Mouse (Mus musculus): ENCODE results near the gene Pde3a.

Pde3a gene

DNA sequence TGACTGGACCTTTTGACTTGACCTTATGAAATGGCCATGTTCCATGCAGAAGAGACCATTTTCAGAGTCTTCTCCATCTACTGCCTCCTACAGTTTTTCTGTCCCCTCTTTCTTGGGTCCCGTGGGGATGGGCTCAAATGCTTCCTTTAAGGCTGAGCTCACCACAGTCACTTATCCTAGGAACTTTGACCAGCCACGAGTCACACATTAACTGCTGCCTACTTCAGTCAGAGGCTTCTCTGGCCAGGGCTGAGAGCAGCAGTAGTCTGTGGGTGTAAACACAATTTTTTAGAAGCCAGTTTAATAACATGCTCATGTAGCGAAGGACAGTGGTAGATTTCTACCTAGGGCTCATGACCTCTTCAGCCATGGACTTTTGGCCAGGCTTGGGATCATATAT is 79.0 kb downstream of the Pde3a start:
- no peak for DNase-seq (ENCODE audit: low spot score)

DNA sequence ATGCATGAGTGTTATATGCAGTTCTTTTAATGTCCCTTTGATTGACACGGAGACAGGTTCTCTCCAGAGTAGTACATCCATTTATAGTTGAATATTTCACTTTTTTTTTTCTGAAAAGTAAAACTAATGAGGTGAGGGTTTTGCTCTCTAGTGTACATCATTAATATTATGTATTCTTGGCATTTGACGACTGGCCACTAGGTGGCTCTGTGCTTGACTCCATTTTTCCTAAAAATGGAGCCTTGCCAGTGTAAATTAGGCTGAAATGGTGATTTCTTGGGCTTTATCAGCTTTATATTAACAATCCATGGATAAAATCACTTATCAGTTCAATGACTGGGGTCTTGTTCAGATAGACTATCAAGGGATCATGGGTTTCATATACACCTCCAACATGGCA is 82.4 kb downstream of the Pde3a start:
- no peak for DNase-seq (ENCODE audit: low spot score)

DNA sequence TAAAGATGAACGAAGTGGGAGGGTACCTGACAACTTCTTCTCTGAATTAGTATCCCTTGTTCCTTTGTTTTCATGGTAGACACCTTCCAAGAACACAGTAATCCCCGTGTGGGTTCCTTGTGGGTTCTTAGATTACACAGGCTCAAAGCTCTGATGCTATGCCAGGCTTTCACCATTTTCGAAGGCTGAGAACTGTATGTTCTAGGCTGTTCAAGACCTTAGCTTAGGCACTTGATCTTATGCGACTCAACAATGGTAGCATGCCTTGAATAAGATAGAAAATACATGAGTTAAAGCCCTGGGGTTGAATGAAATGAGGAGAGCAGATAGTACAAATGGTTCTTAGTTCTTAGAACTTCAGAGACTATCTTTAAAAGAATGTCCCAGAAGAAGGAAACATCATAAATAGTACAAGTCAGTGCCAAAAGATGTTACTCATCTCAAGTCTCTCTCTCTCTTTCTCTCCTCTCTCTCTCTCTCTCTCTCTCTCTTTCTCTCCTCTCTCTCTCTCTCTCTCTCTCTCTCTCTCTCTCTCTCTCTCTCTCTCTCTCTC is 83.6 kb downstream of the Pde3a start:
- DNase-seq (ENCODE audit: low spot score) = no peak

DNA sequence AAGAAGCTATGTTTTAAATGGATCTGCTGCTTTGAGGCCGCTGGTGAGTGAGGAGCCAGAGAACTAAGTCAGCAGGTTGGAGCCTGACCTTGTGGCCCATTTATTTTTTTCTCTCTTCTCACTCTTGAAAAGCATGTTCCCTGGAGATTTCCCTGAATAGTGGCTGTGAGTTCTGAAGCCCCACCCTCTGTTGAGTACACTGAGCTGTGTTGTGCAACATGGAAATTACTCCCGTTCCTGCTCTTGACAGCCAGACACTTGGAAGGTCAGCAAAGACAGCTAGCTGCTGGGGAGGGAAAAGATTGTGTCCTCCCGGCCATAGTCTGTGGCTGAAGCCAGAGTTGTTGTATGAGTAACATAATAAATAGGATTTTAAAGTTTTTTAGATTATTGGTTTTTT is 84.2 kb downstream of the Pde3a start:
- DNase-seq (ENCODE audit: low spot score) = no peak

DNA sequence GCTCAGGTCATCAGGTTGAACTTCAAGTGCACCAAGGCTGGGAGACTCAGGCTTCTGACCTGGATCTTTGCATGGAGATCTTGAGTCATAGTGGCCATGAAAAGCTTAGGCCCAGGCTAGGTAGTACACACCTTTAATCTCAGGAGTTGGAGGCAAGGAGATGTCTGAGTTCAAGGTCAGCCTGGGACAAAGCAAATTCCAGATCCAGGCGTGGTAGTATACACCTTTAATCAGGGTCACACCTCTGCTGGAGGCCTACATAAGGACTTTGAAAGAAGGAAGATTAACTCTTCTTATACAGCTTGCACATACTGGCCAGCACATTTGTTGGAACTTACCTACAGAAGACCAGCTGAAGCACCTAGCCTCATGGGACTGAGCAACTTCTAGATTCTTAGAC is 86.8 kb downstream of the Pde3a start:
- DNase-seq (ENCODE audit: low spot score) = no peak

DNA sequence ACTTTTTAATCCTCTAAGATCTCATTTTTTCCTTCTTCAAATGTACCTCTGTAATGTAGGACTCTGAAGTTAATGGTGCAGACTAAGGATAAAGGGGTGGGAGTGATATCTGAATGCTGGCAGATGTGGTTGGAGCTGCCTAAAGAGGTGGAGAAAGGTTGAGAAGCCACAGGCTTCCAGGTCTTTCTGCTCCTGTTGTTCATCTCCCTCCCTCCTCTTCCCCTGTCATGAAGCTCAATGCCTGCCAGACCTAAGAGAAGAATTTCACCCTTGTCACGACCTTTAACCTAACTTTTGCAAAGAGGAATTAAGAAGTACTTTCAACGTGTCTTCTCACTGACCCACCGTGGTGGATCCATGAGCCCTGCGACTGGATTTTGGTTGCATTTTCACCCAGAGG is 87.4 kb downstream of the Pde3a start:
- no peak for DNase-seq (ENCODE audit: low spot score)

DNA sequence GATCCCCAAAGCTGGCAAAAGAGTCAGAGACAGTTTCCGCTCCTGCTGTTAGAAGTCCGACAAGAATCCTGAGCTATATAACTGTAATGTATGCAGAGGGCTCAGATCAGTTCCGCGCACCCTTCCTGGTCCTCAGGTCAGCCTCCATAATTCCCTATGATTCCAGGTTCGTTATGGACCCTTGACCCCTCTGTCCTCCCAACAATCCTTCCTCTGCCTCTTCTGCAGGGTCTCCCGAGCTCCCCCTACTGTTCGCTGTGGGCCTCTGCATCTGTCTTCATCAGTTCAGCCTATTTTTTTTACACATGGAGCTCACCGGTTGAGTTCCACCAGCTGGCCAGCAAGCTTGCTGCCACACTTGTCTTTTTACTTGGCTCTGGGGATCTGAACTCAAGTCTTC is 88.6 kb downstream of the Pde3a start:
- DNase-seq (ENCODE audit: low spot score) = no peak

DNA sequence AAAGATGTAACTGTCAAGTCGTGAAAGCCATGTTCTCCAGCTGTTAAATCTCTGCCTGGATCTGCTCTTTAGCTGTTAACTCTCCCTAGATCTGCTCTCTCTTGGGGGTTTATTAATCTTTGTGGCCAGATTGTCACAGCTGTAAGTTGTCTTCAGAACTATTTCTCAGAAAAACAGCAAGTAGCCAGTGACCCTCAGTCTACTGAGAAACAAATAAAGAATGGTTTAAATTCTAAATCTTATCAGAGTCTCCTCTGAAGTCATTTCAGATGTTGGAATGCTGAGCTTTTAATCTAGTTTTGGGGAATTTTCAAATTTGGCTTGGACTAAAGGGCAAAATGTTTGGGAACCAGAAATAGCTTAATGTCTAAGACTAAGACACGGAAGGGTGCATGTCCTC is 92.3 kb downstream of the Pde3a start:
- no peak for DNase-seq (ENCODE audit: low spot score)

DNA sequence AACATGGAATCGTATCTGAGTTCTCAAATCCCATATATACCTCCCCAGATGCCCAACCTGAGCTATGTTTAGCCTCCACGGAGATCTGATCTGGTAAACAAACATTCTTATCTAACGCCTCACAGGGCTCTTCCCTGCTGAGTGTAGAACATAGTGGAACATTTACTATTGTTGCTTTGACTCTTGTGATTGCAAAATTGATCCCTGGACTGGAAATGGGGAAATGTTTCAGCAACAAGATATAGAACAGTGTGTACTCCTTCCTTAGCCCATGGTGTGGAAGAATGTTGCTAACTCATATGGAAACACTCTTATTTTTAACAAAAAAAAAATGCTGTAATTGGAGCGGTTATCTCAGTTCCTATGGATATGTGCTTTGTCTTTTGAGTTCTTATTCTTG is 98.8 kb downstream of the Pde3a start:
- no peak for DNase-seq (ENCODE audit: low spot score)

DNA sequence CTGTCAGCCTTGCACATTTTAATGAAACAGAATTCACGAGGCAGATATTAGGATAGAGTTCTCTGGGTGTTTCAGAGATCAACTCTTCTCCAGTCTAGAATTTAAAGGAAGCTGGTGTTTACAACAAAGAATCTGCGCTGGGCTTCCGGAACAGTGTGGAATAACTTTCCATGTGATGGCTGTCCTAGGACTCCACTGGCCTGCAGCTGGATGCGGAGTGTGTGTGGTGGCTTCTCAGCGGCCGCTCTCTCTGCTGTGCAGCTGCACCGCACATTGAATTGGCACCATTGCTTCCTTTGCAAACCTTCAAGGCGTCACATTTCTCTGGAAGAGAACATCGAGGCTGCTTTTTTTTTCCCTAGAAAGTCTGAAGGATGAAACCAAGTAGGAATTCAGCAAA is 99.5 kb downstream of the Pde3a start:
- no peak for DNase-seq (ENCODE audit: low spot score)

DNA sequence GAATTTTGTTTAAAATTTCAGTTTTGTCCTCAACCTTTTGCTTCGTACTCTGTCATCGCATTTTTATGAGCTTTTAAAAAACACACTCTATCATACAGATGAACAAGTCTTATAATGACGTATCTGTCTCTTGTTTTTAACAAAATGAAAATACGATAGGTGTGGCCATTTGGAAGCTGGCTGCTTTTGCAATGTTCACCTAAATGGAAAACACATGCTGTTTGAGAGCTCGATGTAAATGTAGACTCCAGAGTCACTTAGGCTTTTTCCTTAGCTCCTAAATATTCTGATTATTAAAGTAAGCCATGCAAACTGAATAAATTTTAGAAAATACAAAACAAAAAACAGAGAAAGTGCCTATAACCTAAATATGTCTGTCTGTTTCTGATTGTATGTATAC is 101.2 kb downstream of the Pde3a start:
- no peak for DNase-seq (ENCODE audit: low spot score)

DNA sequence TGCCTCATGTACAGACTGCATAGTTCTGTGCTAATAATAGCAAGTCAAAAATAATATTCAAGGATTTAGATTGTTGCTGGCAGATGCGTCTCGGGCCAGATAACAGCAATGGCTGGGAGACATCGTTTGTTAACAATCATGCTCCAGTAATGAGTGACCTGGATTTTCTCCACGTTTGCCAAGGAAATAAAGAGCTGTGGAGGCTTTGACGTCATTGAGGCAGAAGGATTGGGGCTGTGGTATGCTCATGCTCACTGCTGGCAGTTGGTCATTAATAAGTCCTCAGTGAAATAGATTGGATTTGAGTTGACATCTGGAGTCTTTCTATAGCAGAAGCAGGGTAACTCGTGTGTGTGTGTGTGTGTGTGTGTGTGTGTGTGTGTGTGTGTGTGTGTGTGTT is 103.2 kb downstream of the Pde3a start:
- no peak for DNase-seq (ENCODE audit: low spot score)

DNA sequence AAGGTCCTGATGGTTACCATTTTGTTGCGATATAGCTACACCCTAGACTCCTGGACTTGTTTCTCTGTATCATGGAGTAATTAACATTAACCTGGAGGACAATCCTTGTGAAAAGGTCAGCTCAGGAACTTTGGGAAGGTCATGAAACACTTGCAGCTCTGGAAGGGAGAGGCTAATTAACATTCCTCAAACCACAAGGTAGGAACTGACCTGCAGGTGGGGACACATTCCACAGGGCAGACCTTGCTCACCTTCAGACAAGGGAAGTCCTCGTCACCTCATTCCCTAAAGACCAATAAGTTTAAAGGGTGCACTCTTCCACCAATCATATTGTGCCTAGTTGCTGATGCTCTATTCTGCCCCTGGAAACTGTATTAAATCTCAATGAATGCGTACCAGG is 114.6 kb downstream of the Pde3a start:
- DNase-seq (ENCODE audit: low spot score) = no peak

DNA sequence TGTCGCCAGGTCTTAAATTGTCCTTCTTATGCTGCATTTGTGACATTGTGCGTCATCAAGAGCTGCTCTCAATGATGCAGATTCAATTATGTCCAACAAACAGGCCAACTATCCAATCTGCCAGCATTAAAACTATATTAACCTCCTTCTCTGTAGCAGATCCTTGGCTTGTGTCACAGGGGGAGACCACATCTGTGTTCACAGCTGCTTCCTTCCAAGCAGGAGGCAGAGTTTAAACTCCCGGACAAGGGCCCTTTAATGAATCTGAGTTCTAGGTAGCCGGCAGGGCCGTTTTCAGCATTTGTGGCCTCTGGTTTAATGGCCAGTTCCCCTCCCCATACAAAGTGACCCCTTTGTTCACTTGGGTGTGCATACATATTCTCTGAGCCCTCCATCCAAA is 118.0 kb downstream of the Pde3a start:
- no peak for DNase-seq (ENCODE audit: low spot score)

DNA sequence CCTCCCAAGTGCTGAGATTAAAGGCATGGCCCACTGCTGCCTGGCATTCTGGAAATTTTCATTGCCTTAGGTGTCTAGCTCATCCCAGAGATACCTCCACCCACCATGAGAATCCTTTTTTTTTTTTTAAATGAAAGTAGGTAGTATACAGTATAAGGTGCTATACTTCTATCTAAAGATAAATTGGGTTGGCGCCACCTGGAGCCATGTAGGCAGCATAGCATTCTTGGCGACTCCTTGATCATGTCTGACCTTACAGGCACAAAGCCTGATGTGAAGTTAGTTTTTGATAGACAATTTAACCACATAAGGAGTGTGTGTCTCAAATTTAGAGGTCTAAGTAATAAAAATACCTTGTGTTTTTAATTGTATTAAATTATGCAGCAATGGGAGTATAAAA is 123.6 kb downstream of the Pde3a start:
- no peak for DNase-seq (ENCODE audit: low spot score)

DNA sequence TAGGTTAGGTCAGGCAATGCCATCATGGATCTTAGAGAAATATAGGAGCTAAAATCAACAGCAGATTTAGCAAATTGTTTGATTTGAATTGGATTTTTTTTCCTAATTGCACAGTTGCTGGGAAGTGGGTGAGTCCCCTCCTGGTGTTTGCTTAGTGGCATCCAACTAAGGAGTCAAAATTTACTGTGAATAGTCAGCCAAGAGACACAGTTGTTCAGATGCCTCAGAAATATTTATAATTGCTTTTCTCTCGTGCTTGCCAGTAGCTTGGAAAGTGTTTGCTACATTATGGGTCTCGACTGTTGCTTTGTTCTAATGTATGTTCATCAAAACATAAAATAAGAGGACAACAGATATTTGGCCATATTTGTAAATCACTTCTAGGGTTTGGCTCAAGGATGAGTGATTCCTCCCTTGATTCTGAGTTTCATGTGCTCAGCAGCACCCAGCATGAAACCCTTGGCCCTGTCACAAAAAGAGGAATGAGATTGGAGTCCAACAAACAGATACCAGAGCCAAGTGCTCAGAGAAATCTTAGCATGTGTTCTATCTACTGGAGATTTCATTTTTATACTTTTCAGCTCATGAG is 125.5 kb downstream of the Pde3a start:
- DNase-seq (ENCODE audit: low spot score) = peak; percentile 10

DNA sequence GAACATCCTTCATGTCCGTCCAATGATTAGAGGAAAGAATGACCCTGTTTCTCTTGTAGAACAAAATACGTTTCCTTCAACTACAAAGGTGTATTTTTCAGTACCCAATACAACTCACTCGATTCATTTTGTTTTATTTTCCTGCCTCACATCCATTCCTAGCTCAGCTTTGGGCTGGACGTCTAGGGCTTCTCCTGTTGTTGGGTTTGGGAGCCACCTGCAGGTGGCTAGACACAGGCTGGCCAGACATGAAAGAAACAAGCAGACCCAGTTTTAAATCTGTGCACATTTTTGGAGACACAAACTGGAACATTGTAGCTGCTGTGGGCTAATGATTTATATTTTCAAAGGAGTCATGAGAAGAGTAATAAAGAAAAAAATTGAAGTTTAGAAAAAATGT is 126.1 kb downstream of the Pde3a start:
- no peak for DNase-seq (ENCODE audit: low spot score)

DNA sequence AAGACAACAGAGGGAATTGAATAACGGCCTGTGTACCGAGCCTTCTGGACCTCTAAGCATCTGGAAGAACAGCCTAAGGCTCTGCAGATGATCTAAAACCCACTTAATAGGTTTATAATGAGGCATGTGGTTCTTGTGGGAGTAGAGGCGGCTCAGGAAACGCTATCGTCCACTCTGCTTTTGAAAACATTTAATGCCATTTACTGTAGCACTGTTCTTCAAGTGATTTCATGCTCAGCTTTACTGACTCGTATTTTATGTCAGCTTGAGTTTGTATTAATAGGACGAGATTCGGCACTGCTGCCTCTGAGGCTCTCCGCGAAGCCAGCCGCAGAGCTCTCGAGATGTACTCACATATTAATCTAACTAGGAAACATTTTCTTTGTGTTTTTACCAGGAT is 131.9 kb downstream of the Pde3a start:
- DNase-seq (ENCODE audit: low spot score) = no peak

DNA sequence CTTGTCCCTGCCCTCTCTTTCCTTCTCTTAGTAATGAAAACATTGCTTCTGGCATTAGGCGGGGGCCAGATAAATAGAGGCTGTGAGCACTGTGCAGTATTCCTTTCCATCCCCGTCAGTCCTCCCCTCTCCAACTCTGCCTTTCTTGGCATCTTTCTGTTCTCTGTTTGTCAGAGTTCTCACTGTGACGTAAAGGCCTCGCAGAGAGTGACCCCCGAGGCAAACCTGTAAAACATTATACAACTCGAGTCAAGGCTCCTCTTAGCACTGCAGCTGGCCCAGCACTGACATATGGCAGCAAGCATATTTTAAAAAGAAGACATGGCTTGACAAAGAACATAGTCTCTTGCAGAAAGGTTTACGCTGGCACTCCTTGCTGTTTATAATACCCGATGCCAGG is 132.4 kb downstream of the Pde3a start:
- no peak for DNase-seq (ENCODE audit: low spot score)

DNA sequence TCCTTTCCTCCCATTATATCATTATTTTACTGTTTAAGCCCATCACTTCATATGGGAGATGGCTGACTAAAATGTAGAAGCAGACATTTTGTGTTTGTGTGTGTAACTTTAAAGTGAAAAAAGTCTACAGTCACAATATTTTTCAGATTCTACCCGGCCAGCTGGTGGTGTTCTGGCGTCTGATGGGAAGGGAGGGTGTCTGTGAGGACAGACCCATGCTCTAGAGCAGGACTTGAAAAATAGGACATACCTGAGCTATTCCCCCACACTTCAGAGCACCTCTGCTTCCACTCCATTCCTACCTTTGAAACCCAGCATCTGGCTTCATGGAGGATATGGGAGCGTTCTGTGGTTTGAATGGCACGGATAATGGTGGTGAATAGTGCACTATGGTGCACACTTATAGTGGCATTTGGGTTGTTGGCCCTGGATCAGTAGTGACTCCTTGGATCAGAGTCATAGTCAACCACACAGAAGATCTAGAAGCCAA is 132.9 kb downstream of the Pde3a start:
- no peak for DNase-seq (ENCODE audit: low spot score)

DNA sequence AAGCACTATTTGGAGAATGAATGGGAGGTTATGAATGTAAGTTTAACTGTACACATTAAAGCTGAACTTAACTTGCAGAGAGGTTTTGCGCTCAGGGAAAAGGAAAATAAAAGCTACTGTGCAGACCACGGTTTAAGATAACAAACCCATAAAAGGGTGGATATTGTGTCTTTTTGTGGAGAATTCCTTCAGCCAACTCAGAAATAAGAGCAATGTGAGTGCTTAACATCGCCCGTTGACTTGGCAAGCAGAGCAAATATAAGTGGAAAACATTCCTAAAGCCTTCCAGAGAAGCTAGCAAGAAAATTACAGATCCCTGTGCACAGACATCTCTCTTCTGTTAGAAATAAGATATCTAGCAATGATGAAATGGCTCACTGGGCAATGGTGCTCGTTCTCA is 139.0 kb downstream of the Pde3a start:
- no peak for DNase-seq (ENCODE audit: low spot score)

DNA sequence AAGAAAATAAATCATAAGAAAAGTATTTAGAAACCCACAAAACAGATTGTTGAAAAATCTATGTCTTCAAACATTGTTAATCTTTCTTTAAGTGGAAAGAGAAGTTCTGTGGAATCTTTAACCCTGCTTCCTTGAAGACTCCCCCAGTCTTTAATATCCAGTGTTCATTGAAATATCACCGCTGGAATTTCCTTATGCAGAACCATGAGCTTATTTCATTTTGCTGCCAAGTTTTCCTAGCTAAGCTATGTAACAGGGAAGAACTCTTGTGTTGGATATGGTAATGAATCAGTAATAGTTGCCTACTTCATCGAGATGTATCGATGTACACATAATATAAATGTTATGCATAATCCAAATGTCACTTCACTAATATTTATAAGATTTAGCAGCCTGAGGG is 146.9 kb downstream of the Pde3a start:
- no peak for DNase-seq (ENCODE audit: low spot score)

DNA sequence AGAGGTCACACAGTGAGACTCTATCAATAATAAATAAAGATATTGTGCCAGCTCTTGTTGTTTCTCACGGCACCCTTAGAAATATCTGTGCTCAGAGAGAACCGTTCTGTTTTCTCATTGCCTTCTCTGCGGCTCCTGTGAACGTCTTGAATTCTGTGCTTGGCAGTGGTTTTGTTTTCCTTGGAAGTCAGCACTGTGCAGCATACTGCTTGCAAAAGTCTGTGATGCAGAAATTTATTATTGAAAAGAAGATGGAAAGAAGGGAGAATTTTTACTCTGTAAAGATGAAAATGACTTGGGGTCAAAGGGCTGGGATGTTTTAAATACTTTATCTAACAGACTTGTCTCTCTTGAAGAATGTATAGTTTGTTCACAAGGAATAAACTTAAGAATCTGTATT is 150.3 kb downstream of the Pde3a start:
- DNase-seq (ENCODE audit: low spot score) = no peak

DNA sequence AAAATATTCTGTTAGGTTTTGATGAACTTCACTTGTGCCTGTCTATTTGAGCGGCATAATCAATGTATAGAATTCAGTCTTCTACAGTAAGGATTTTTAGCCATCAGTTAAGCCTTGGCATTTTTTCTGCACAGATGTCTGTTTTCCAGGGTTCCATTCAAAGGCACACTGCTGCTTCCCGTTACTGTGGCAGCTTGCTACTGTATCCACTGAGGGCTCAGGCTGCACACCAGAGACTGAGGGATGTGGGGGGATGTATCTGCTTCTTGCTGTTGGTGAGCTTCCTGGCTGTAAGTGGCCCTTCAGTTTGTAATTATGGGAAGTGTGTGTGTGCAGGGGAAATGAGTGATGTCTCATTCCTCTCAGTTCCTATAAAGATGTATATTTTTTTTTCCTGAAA is 154.9 kb downstream of the Pde3a start:
- DNase-seq (ENCODE audit: low spot score) = no peak

DNA sequence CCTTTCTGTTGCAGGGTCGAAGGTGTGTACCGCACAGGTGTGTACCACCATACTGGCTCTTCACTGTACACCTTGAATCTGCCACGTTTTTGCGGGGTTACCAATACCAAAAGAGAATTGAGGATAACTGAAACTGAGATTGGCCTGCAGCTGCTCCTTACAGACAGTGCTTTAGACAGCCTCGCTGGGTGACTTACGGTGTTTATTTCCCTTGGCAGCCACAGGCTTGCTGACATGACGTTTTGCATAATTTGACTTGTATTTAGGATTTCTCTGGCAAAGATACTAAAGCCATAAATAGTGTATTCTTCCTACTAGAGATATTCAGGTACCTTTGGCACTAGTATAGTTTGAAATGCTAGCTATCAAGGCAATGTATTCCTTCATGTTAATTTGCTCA is 155.6 kb downstream of the Pde3a start:
- DNase-seq (ENCODE audit: low spot score) = no peak
